Mouse (Mus musculus) left cerebral cortex, postnatal 4 days (tissue): ENCODE measurements around the gene 0610037L13Rik. TPM values are rescaled to one million over a fixed set of nuclear protein-coding genes. Genes with fewer than 3 reads are reported as not detected.

Source experiments
- DNase-seq: peaks from one replicate; pipeline ENCODE4 v3.0.0-alpha.2; 2022
- intact Hi-C: fragments of 180-260 bp; cut with DNase I; formaldehyde crosslinking; loops from one replicate; pipeline ENCODE4 v1.15.1; 2025
- total RNA-seq, 2 experiments: library from RNA; stranded (reverse); gene quantifications; 2 replicates each; pipeline ENCODE4 v1.2.3; 2021

Gene 0610037L13Rik
- total RNA-seq, result 10 to 100 TPM; 53.0 to 57.5 TPM

GRCm38 (mm10) chr4:107889731-107890432, at the start of gene 0610037L13Rik:
TSS of gene 0610037L13Rik (plus strand) at chr4:107889813.
- intact Hi-C loops, result no loop called here
- peak; percentile 93 for DNase-seq

- DNase-seq, result peak; percentile 73
- intact Hi-C loops, result loop anchor here (2.0 kb wide), 1 partner anchor 105 kb away; no protein-coding TSS in a partner anchor
These were observed 45.9 kb upstream of the 0610037L13Rik start for GRCm38 (mm10) chr4:107843687-107844086.

- intact Hi-C loops, result loop anchor here (2.0 kb wide), 1 partner anchor 106 kb away; no protein-coding TSS in a partner anchor
- DNase-seq, result peak; percentile 84
These were observed 44.6 kb upstream of the 0610037L13Rik start for GRCm38 (mm10) chr4:107844971-107845370.

- intact Hi-C loops, result no loop called here
- no peak for DNase-seq
These were observed 42.8 kb upstream of the 0610037L13Rik start for GRCm38 (mm10) chr4:107846795-107847194.

- intact Hi-C loops, result no loop called here
These were observed 41.1 kb upstream of the 0610037L13Rik start for GRCm38 (mm10) chr4:107848546-107848945.

GRCm38 (mm10) chr4:107849621-107850020, 40.0 kb upstream of the 0610037L13Rik start:
- intact Hi-C loops, result no loop called here
- no peak for DNase-seq

More at GRCm38 (mm10) chr4:107848546-107848945, 41.1 kb upstream of the 0610037L13Rik start:
- no peak for DNase-seq

- intact Hi-C loops, result no loop called here
- no peak for DNase-seq
These were observed 39.5 kb upstream of the 0610037L13Rik start for GRCm38 (mm10) chr4:107850091-107850490.

- intact Hi-C loops, result no loop called here
- no peak for DNase-seq
These were observed 36.3 kb upstream of the 0610037L13Rik start for GRCm38 (mm10) chr4:107853333-107853732.

- intact Hi-C loops, result no loop called here
- DNase-seq, result no peak
These were observed 35.8 kb upstream of the 0610037L13Rik start for GRCm38 (mm10) chr4:107853836-107854235.

GRCm38 (mm10) chr4:107856958-107857686, 32.5 kb upstream of the 0610037L13Rik start:
- DNase-seq, result peak; percentile 65
- intact Hi-C loops, result no loop called here

- intact Hi-C loops, result no loop called here
These were observed 30.6 kb upstream of the 0610037L13Rik start for GRCm38 (mm10) chr4:107858995-107859394.

GRCm38 (mm10) chr4:107864866-107865265, 24.7 kb upstream of the 0610037L13Rik start:
- intact Hi-C loops, result no loop called here
- no peak for DNase-seq

More at GRCm38 (mm10) chr4:107858995-107859394, 30.6 kb upstream of the 0610037L13Rik start:
- DNase-seq, result no peak

- peak; percentile 98 for DNase-seq
- intact Hi-C loops, result no loop called here
These were observed 10.2 kb upstream of the 0610037L13Rik start, which contains the start of gene Magoh for GRCm38 (mm10) chr4:107879254-107880050. TSS of gene Magoh (plus strand) at chr4:107879755.

GRCm38 (mm10) chr4:107881631-107882030, 8.0 kb upstream of the 0610037L13Rik start:
- intact Hi-C loops, result no loop called here
- no peak for DNase-seq

- no peak for DNase-seq
- intact Hi-C loops, result no loop called here
These were observed 3.2 kb upstream of the 0610037L13Rik start for GRCm38 (mm10) chr4:107886371-107886770.

- peak; percentile 9 for DNase-seq
- intact Hi-C loops, result no loop called here
These were observed 255 bp upstream of the 0610037L13Rik start for GRCm38 (mm10) chr4:107889385-107889730.

- intact Hi-C loops, result no loop called here
These were observed 3.0 kb downstream of the 0610037L13Rik start for GRCm38 (mm10) chr4:107892663-107893062.

GRCm38 (mm10) chr4:107899211-107899927, 9.8 kb downstream of the 0610037L13Rik start:
- DNase-seq, result no peak
- intact Hi-C loops, result no loop called here

More at GRCm38 (mm10) chr4:107892663-107893062, 3.0 kb downstream of the 0610037L13Rik start:
- DNase-seq, result no peak

- no peak for DNase-seq
- intact Hi-C loops, result no loop called here
These were observed 10.6 kb downstream of the 0610037L13Rik start for GRCm38 (mm10) chr4:107900206-107900605.

GRCm38 (mm10) chr4:107904252-107904651, 14.6 kb downstream of the 0610037L13Rik start:
- intact Hi-C loops, result no loop called here
- DNase-seq, result no peak
